Mouse (Mus musculus): ENCODE measurements around the gene Cxcl13. TPM values are rescaled to one million over a fixed set of nuclear protein-coding genes. Genes with fewer than 3 reads are reported as not detected.

Cxcl13 gene
- polyA plus RNA-seq, 1 experiment = not detected

- TF ChIP-seq GATA1 (IDR thresholded peaks at IDR 0.05; ENCODE audit: low read length) (no peak), TAL1 (IDR thresholded peaks at IDR 0.05; ENCODE audit: low read length) (no peak)
- Histone ChIP-seq H3K4me3 (replicated peaks) (no peak overlapping the region), H3K4me1 (ENCODE audit: control insufficient read depth) (no peaks in the 10 kb centered on the region), H3K9me3 (ENCODE audit: control insufficient read depth, low read length) (peaks cover 10% of the 10 kb centered on the region), H3K27me3 (ENCODE audit: control insufficient read depth) (no peaks in the 10 kb centered on the region), H3K36me3 (ENCODE audit: control insufficient read depth) (no peaks in the 10 kb centered on the region)
These were observed 18.6 kb upstream of the Cxcl13 start for GRCm38 (mm10) chr5:95938044-95938625.

- Histone ChIP-seq H3K4me3 (replicated peaks) (no peak overlapping the region), H3K4me1 (ENCODE audit: control insufficient read depth) (no peaks in the 10 kb centered on the region), H3K9me3 (ENCODE audit: control insufficient read depth, low read length) (peaks cover 6% of the 10 kb centered on the region), H3K27me3 (ENCODE audit: control insufficient read depth) (no peaks in the 10 kb centered on the region), H3K36me3 (ENCODE audit: control insufficient read depth) (no peaks in the 10 kb centered on the region)
- no peak for TF ChIP-seq TAL1 (IDR thresholded peaks at IDR 0.05; ENCODE audit: low read length)
- TF ChIP-seq GATA1 (IDR thresholded peaks at IDR 0.05; ENCODE audit: low read length) = no peak
These were observed 16.0 kb upstream of the Cxcl13 start for GRCm38 (mm10) chr5:95940682-95941221.

GRCm38 (mm10) chr5:95941562-95941961, 15.2 kb upstream of the Cxcl13 start:
- H3K36me3 ChIP-seq (ENCODE audit: control insufficient read depth) = no peaks in the 10 kb centered on the region
- peaks cover 6% of the 10 kb centered on the region for H3K9me3 ChIP-seq (ENCODE audit: control insufficient read depth, low read length)
- H3K27me3 ChIP-seq (ENCODE audit: control insufficient read depth) = no peaks in the 10 kb centered on the region
- no peak overlapping the region for H3K4me3 ChIP-seq (replicated peaks)
- H3K4me1 ChIP-seq (ENCODE audit: control insufficient read depth) = no peaks in the 10 kb centered on the region
- TF ChIP-seq TAL1 (IDR thresholded peaks at IDR 0.05; ENCODE audit: low read length) (no peak), GATA1 (IDR thresholded peaks at IDR 0.05; ENCODE audit: low read length) (no peak)

GRCm38 (mm10) chr5:95945120-95945519, 11.6 kb upstream of the Cxcl13 start:
- no peaks in the 10 kb centered on the region for H3K27me3 ChIP-seq (ENCODE audit: control insufficient read depth)
- no peaks in the 10 kb centered on the region for H3K4me1 ChIP-seq (ENCODE audit: control insufficient read depth)
- H3K9me3 ChIP-seq (ENCODE audit: control insufficient read depth, low read length) = no peaks in the 10 kb centered on the region; the same call in 1 of the 2 replicates
- no peak for TF ChIP-seq GATA1 (IDR thresholded peaks at IDR 0.05; ENCODE audit: low read length)
- no peak for TF ChIP-seq TAL1 (IDR thresholded peaks at IDR 0.05; ENCODE audit: low read length)
- no peak overlapping the region for H3K4me3 ChIP-seq (replicated peaks)
- H3K36me3 ChIP-seq (ENCODE audit: control insufficient read depth) = no peaks in the 10 kb centered on the region

- H3K36me3 ChIP-seq (ENCODE audit: control insufficient read depth) = no peaks in the 10 kb centered on the region
- TF ChIP-seq GATA1 (IDR thresholded peaks at IDR 0.05; ENCODE audit: low read length) = no peak
- TF ChIP-seq TAL1 (IDR thresholded peaks at IDR 0.05; ENCODE audit: low read length) = no peak
- H3K27me3 ChIP-seq (ENCODE audit: control insufficient read depth) = no peaks in the 10 kb centered on the region
- no peaks in the 10 kb centered on the region for H3K4me1 ChIP-seq (ENCODE audit: control insufficient read depth)
- H3K9me3 ChIP-seq (ENCODE audit: control insufficient read depth, low read length) = no peaks in the 10 kb centered on the region
- no peak overlapping the region for H3K4me3 ChIP-seq (replicated peaks)
These were observed 10.4 kb upstream of the Cxcl13 start for GRCm38 (mm10) chr5:95946344-95946743.

- TF ChIP-seq GATA1 (IDR thresholded peaks at IDR 0.05; ENCODE audit: low read length) (no peak), TAL1 (IDR thresholded peaks at IDR 0.05; ENCODE audit: low read length) (no peak)
- Histone ChIP-seq H3K9me3 (ENCODE audit: control insufficient read depth, low read length) (no peaks in the 10 kb centered on the region), H3K4me3 (replicated peaks) (no peak overlapping the region), H3K36me3 (ENCODE audit: control insufficient read depth) (no peaks in the 10 kb centered on the region), H3K27me3 (ENCODE audit: control insufficient read depth) (no peaks in the 10 kb centered on the region), H3K4me1 (ENCODE audit: control insufficient read depth) (no peaks in the 10 kb centered on the region)
These were observed 8.1 kb upstream of the Cxcl13 start for GRCm38 (mm10) chr5:95948641-95949040.

- Histone ChIP-seq H3K27me3 (ENCODE audit: control insufficient read depth) (no peaks in the 10 kb centered on the region), H3K36me3 (ENCODE audit: control insufficient read depth) (no peaks in the 10 kb centered on the region), H3K4me3 (replicated peaks) (no peak overlapping the region), H3K9me3 (ENCODE audit: control insufficient read depth, low read length) (no peaks in the 10 kb centered on the region), H3K4me1 (ENCODE audit: control insufficient read depth) (no peaks in the 10 kb centered on the region)
- TF ChIP-seq TAL1 (IDR thresholded peaks at IDR 0.05; ENCODE audit: low read length) = no peak
- TF ChIP-seq GATA1 (IDR thresholded peaks at IDR 0.05; ENCODE audit: low read length) = no peak
These were observed 6.6 kb upstream of the Cxcl13 start for GRCm38 (mm10) chr5:95949946-95950701.

GRCm38 (mm10) chr5:95964940-95965339, 8.2 kb downstream of the Cxcl13 start:
- Histone ChIP-seq H3K4me1 (ENCODE audit: control insufficient read depth) (no peaks in the 10 kb centered on the region), H3K27me3 (ENCODE audit: control insufficient read depth) (no peaks in the 10 kb centered on the region), H3K9me3 (ENCODE audit: control insufficient read depth, low read length) (no peaks in the 10 kb centered on the region), H3K4me3 (replicated peaks) (no peak overlapping the region), H3K36me3 (ENCODE audit: control insufficient read depth) (no peaks in the 10 kb centered on the region)
- no peak for TF ChIP-seq TAL1 (IDR thresholded peaks at IDR 0.05; ENCODE audit: low read length)
- TF ChIP-seq GATA1 (IDR thresholded peaks at IDR 0.05; ENCODE audit: low read length) = no peak

GRCm38 (mm10) chr5:95966621-95967020, 9.9 kb downstream of the Cxcl13 start:
- H3K36me3 ChIP-seq (ENCODE audit: control insufficient read depth) = no peaks in the 10 kb centered on the region
- no peaks in the 10 kb centered on the region for H3K27me3 ChIP-seq (ENCODE audit: control insufficient read depth)
- H3K4me3 ChIP-seq (replicated peaks) = no peak overlapping the region
- no peak for TF ChIP-seq GATA1 (IDR thresholded peaks at IDR 0.05; ENCODE audit: low read length)
- TF ChIP-seq TAL1 (IDR thresholded peaks at IDR 0.05; ENCODE audit: low read length) = no peak
- no peaks in the 10 kb centered on the region for H3K9me3 ChIP-seq (ENCODE audit: control insufficient read depth, low read length)
- no peaks in the 10 kb centered on the region for H3K4me1 ChIP-seq (ENCODE audit: control insufficient read depth)
